Mouse (Mus musculus) forebrain, embryonic 10.5 days (tissue): ENCODE measurements around the gene Zfp984. TPM values are rescaled to one million over a fixed set of nuclear protein-coding genes. Genes with fewer than 3 reads are reported as not detected.
A peak's percentile ranks its signal among the peaks of the same experiment; 100 is the strongest.
"Not testable (repeated sequence)": the region's sequence is repeated elsewhere in the genome, so short reads cannot be mapped to it uniquely, and the experiment has no call there.

ENCODE experiments used
- DNase-seq: peaks from one replicate; pipeline ENCODE4 v3.0.0-alpha.2; 2017; ENCODE audit warnings: low spot score; ENCODE audit errors: extremely low spot score
- H3K27ac ChIP-seq: fragments of 300-500 bp; sonication (generic); 2 replicates; pipeline ENCODE4 v1.5.1; 2016; ENCODE audit warnings: mild to moderate bottlenecking
- H3K27me3 ChIP-seq: fragments of 300-500 bp; sonication (generic); 2 replicates; pipeline ENCODE4 v1.6.1; 2016; ENCODE audit warnings: mild to moderate bottlenecking; ENCODE audit not compliant: poor library complexity, severe bottlenecking
- H3K36me3 ChIP-seq: fragments of 300-500 bp; sonication (generic); replicated peaks from 2 replicates; pipeline ENCODE4 v1.6.1; 2016; ENCODE audit warnings: mild to moderate bottlenecking, moderate library complexity
- H3K4me1 ChIP-seq: fragments of 300-500 bp; sonication (generic); 2 replicates; pipeline ENCODE4 v1.6.1; 2016
- H3K4me3 ChIP-seq: fragments of 300-500 bp; sonication (generic); 2 replicates; pipeline ENCODE4 v1.5.1; 2016; ENCODE audit warnings: mild to moderate bottlenecking, moderate library complexity
- H3K9me3 ChIP-seq: fragments of 300-500 bp; sonication (generic); 2 replicates; pipeline ENCODE4 v1.6.1; 2016; ENCODE audit warnings: mild to moderate bottlenecking, moderate library complexity
- WGBS: fragments of 180-500 bp; shearing (Covaris S2); methylation state at CpG from one replicate; pipeline ENCODE4 v1.1.7; 2016; 5-methylcytosine and 5-hydroxymethylcytosine counted together
- polyA plus RNA-seq: library from polyadenylated mRNA; unstranded; fragments of >200 nt; fragmentation: Nextera tagmentation; extraction: Ambion mirVana; gene quantifications from 2 replicates; pipeline ENCODE4 v1.2.1, GENCODE M21; 2016

Zfp984 gene
- 8.2 and 8.4 TPM in 2 replicates for polyA plus RNA-seq

- WGBS: 10% methylated on average over 15 of the region's 15 CpGs
- peak; percentile 56 for DNase-seq
These were observed at the start of gene Zfp984 for GRCm38 (mm10) chr4:147809292-147809965. Zfp984 (minus strand) TSS chr4:147809788.

GRCm38 (mm10) chr4:147850776-147851175 lies 41.2 kb upstream of the Zfp984 start:
- Histone ChIP-seq H3K36me3 (peaks cover 3% of the 10 kb centered on the region; the same call in 1 of the 2 replicates), H3K4me3 (no peak overlapping the region), H3K4me1 (peaks cover 16% of the 10 kb centered on the region), H3K27me3 (no peaks in the 10 kb centered on the region), H3K27ac (no peak overlapping the region), H3K9me3 (no peaks in the 10 kb centered on the region)
- no peak for DNase-seq
- 65% methylated on average over 2 of the region's 2 CpGs for WGBS

More at GRCm38 (mm10) chr4:147809292-147809965, at the start of gene Zfp984:
- Histone ChIP-seq H3K36me3 (peaks cover 17% of the 10 kb centered on the region), H3K4me3 (peak within 1 kb of the TSS; percentile 61), H3K27ac (peak within 1 kb of the TSS; percentile 86), H3K4me1 (peaks cover 14% of the 10 kb centered on the region)
- H3K9me3 ChIP-seq, H3K27me3 ChIP-seq: not testable (repeated sequence)

- peak overlapping the region; percentile 83 for H3K4me3 ChIP-seq
- 10% methylated on average over 4 of the region's 4 CpGs for WGBS
- peaks cover 21% of the 10 kb centered on the region for H3K36me3 ChIP-seq
- H3K4me1 ChIP-seq: peaks cover 16% of the 10 kb centered on the region
- H3K9me3 ChIP-seq: peaks cover 4% of the 10 kb centered on the region; the same call in 1 of the 2 replicates
- no peak for DNase-seq
- H3K27me3 ChIP-seq: no peaks in the 10 kb centered on the region
- H3K27ac ChIP-seq: peak overlapping the region; percentile 86
These were observed 39.0 kb upstream of the Zfp984 start for GRCm38 (mm10) chr4:147848584-147848991.

- peaks cover 28% of the 10 kb centered on the region for H3K36me3 ChIP-seq
- H3K9me3 ChIP-seq: peaks cover 11% of the 10 kb centered on the region
- H3K27me3 ChIP-seq: no peaks in the 10 kb centered on the region
- peak within 1 kb of the TSS; percentile 83 for H3K4me3 ChIP-seq
- peak within 1 kb of the TSS; percentile 86 for H3K27ac ChIP-seq
- WGBS: 4% methylated on average over 23 of the region's 23 CpGs
- peaks cover 16% of the 10 kb centered on the region for H3K4me1 ChIP-seq
- DNase-seq: peak; percentile 63
These were observed 38.3 kb upstream of the Zfp984 start, which contains the start of gene Zfp933 for GRCm38 (mm10) chr4:147847614-147848583. Zfp933 (minus strand) TSS chr4:147848366.

- peaks cover 7% of the 10 kb centered on the region for H3K4me1 ChIP-seq
- no peak overlapping the region for H3K4me3 ChIP-seq
- no peak overlapping the region for H3K27ac ChIP-seq
- H3K27me3 ChIP-seq: no peaks in the 10 kb centered on the region
- DNase-seq: no peak
- 97% methylated on average over 3 of the region's 3 CpGs for WGBS
- peaks cover 58% of the 10 kb centered on the region for H3K36me3 ChIP-seq
- H3K9me3 ChIP-seq: peaks cover 36% of the 10 kb centered on the region
These were observed 33.3 kb upstream of the Zfp984 start for GRCm38 (mm10) chr4:147842871-147843270.

GRCm38 (mm10) chr4:147839282-147839681 lies 29.7 kb upstream of the Zfp984 start:
- not testable (repeated sequence) for H3K4me3 ChIP-seq, DNase-seq
- 96% methylated on average over 20 of the region's 26 CpGs for WGBS

GRCm38 (mm10) chr4:147824389-147824788 lies 14.8 kb upstream of the Zfp984 start:
- H3K27ac ChIP-seq: no peak overlapping the region
- no peak overlapping the region for H3K4me3 ChIP-seq
- H3K9me3 ChIP-seq: peaks cover 96% of the 10 kb centered on the region
- H3K36me3 ChIP-seq: peaks cover 69% of the 10 kb centered on the region
- DNase-seq: no peak
- 91% methylated on average over 4 of the region's 4 CpGs for WGBS
- H3K4me1 ChIP-seq: no peaks in the 10 kb centered on the region
- no peaks in the 10 kb centered on the region for H3K27me3 ChIP-seq

More at GRCm38 (mm10) chr4:147839282-147839681, 29.7 kb upstream of the Zfp984 start:
- H3K4me1 ChIP-seq, H3K27ac ChIP-seq, H3K27me3 ChIP-seq: not testable (repeated sequence)
- Histone ChIP-seq H3K9me3 (peaks cover 40% of the 10 kb centered on the region), H3K36me3 (peaks cover 43% of the 10 kb centered on the region)

GRCm38 (mm10) chr4:147821414-147821813 lies 11.8 kb upstream of the Zfp984 start:
- H3K27ac ChIP-seq, H3K4me1 ChIP-seq, H3K27me3 ChIP-seq, H3K4me3 ChIP-seq, DNase-seq: not testable (repeated sequence)
- peaks cover 39% of the 10 kb centered on the region for H3K36me3 ChIP-seq
- WGBS: 88% methylated on average over 3 of the region's 3 CpGs
- H3K9me3 ChIP-seq: peaks cover 79% of the 10 kb centered on the region

GRCm38 (mm10) chr4:147819659-147820058 lies 10.1 kb upstream of the Zfp984 start:
- H3K9me3 ChIP-seq: peaks cover 68% of the 10 kb centered on the region
- 85% methylated on average over 7 of the region's 7 CpGs for WGBS
- DNase-seq, H3K27me3 ChIP-seq, H3K27ac ChIP-seq, H3K4me3 ChIP-seq, H3K4me1 ChIP-seq: not testable (repeated sequence)
- H3K36me3 ChIP-seq: peaks cover 22% of the 10 kb centered on the region

GRCm38 (mm10) chr4:147814592-147815167 lies 5.1 kb upstream of the Zfp984 start:
- WGBS: 87% methylated on average over 2 of the region's 2 CpGs
- no peak for DNase-seq
- Histone ChIP-seq H3K9me3 (peaks cover 22% of the 10 kb centered on the region), H3K27ac (no peak overlapping the region), H3K27me3 (no peaks in the 10 kb centered on the region), H3K36me3 (no peaks in the 10 kb centered on the region), H3K4me1 (peaks cover 3% of the 10 kb centered on the region; the same call in 1 of the 2 replicates), H3K4me3 (no peak overlapping the region)

- no peak overlapping the region for H3K27ac ChIP-seq
- no peaks in the 10 kb centered on the region for H3K36me3 ChIP-seq
- DNase-seq: no peak
- 44% methylated on average over 5 of the region's 5 CpGs for WGBS
- H3K4me3 ChIP-seq: no peak overlapping the region
- no peaks in the 10 kb centered on the region for H3K27me3 ChIP-seq
- peaks cover 15% of the 10 kb centered on the region for H3K9me3 ChIP-seq
- H3K4me1 ChIP-seq: peaks cover 14% of the 10 kb centered on the region
These were observed 3.7 kb upstream of the Zfp984 start for GRCm38 (mm10) chr4:147813249-147813765.

GRCm38 (mm10) chr4:147809966-147810304 lies 347 bp upstream of the Zfp984 start:
- peak overlapping the region; percentile 86 for H3K27ac ChIP-seq
- not testable (repeated sequence) for H3K9me3 ChIP-seq
- DNase-seq: peak; percentile 20

More at GRCm38 (mm10) chr4:147809966-147810304, 347 bp upstream of the Zfp984 start:
- Histone ChIP-seq H3K36me3 (peaks cover 12% of the 10 kb centered on the region; the same call in 1 of the 2 replicates), H3K4me3 (peak overlapping the region; percentile 61), H3K4me1 (peaks cover 14% of the 10 kb centered on the region)
- 42% methylated on average over 2 of the region's 2 CpGs for WGBS
- H3K27me3 ChIP-seq: not testable (repeated sequence)
